Mouse (Mus musculus) MEL (cell line): Measurements from ENCODE around the gene Hdac6. TPM values are rescaled to one million over a fixed set of nuclear protein-coding genes. Genes with fewer than 3 reads are reported as not detected.
A peak's percentile ranks its signal among the peaks of the same experiment; 100 is the strongest.

Experiments used
- DNase-seq: peaks from one replicate; pipeline ENCODE4 v3.0.0; 2011; ENCODE audit warnings: low read depth, low spot score
- H3K27ac ChIP-seq: 2 replicates; pipeline ENCODE4 v1.5.1; 2012; ENCODE audit warnings: low read depth, mild to moderate bottlenecking, control low read depth, low read length, moderate library complexity; ENCODE audit not compliant: control insufficient read depth
- H3K27me3 ChIP-seq, 2 experiments: fragments of 150-350 bp in 1 of 2; sonication (generic) in 1 of 2; 2 replicates each; pipeline ENCODE4 v1.6.1; 2012; ENCODE audit warnings: low read length in 2 of 2, mild to moderate bottlenecking in 2 of 2, improper control_type of control experiment in 1 of 2, moderate library complexity in 1 of 2; ENCODE audit not compliant: insufficient read depth in 2 of 2, control insufficient read depth in 1 of 2
- H3K36me3 ChIP-seq, 2 experiments: 2 replicates each; pipeline ENCODE4 v1.6.1; 2012 to 2014; ENCODE audit warnings: low read length in 2 of 2, improper control_type of control experiment in 1 of 2, inconsistent platforms in 1 of 2, mild to moderate bottlenecking in 1 of 2; ENCODE audit not compliant: insufficient read depth in 2 of 2, control insufficient read depth in 1 of 2
- H3K4me1 ChIP-seq, 2 experiments: fragments of 150-350 bp in 1 of 2; sonication (generic) in 1 of 2; 2 replicates each; pipeline ENCODE4 v1.6.1; 2012; ENCODE audit warnings: low read length in 2 of 2, improper control_type of control experiment in 1 of 2, mild to moderate bottlenecking in 1 of 2; ENCODE audit not compliant: insufficient read depth in 2 of 2, control insufficient read depth in 1 of 2
- H3K4me3 ChIP-seq, 2 experiments: fragments of 150-350 bp in 1 of 2; sonication (generic) in 1 of 2; 2 replicates each; pipeline ENCODE4 v1.5.1; 2012; ENCODE audit warnings: low read depth in 2 of 2, low read length in 2 of 2, mild to moderate bottlenecking in 2 of 2, moderate library complexity in 2 of 2, control low read depth in 1 of 2, improper control_type of control experiment in 1 of 2; ENCODE audit not compliant: control insufficient read depth in 1 of 2, insufficient read depth in 1 of 2
- H3K79me2 ChIP-seq: 2 replicates; pipeline ENCODE4 v1.6.1; 2012; ENCODE audit warnings: mild to moderate bottlenecking, low read length, moderate library complexity; ENCODE audit not compliant: control insufficient read depth, poor library complexity, insufficient read depth
- H3K9ac ChIP-seq: 2 replicates; pipeline ENCODE4 v1.6.1; 2012; ENCODE audit warnings: low read depth, mild to moderate bottlenecking, control low read depth, low read length, moderate library complexity; ENCODE audit not compliant: control insufficient read depth, poor library complexity, severe bottlenecking
- H3K9me3 ChIP-seq: fragments of 150-350 bp; sonication (generic); replicated peaks from 2 replicates; pipeline ENCODE4 v1.6.1; 2012; ENCODE audit warnings: mild to moderate bottlenecking, low read length, improper control_type of control experiment, moderate library complexity; ENCODE audit not compliant: insufficient read depth
- BHLHE40 ChIP-seq: IDR thresholded peaks from 2 replicates; pipeline ENCODE4 v1.6.1; 2012; ENCODE audit warnings: low read depth, mild to moderate bottlenecking, inconsistent platforms, low read length, improper control_type of control experiment, borderline replicate concordance
- CHD1 ChIP-seq: IDR thresholded peaks from 2 replicates; pipeline ENCODE4 v1.6.1; 2012; ENCODE audit warnings: low read depth, mild to moderate bottlenecking, inconsistent platforms, low read length, improper control_type of control experiment
- CTCF ChIP-seq, 3 experiments: IDR thresholded peaks in 2 of 3; conservative IDR thresholded peaks in 1 of 3; 2 replicates each; pipeline ENCODE4 v1.5.1; 2011 to 2012; ENCODE audit warnings: low read length in 3 of 3, low read depth in 2 of 3, mild to moderate bottlenecking in 2 of 3, improper control_type of control experiment in 1 of 3, inconsistent platforms in 1 of 3, mixed read lengths in 1 of 3, moderate library complexity in 1 of 3; ENCODE audit not compliant: control insufficient read depth in 1 of 3, insufficient read depth in 1 of 3, poor library complexity in 1 of 3, severe bottlenecking in 1 of 3
- E2F4 ChIP-seq: IDR thresholded peaks from 2 replicates; pipeline ENCODE4 v1.6.1; 2011; ENCODE audit warnings: low read depth, low read length, improper control_type of control experiment, borderline replicate concordance
- GATA1 ChIP-seq: IDR thresholded peaks from 2 replicates; pipeline ENCODE4 v1.6.1; 2011; ENCODE audit warnings: low read depth, low read length, improper control_type of control experiment
- HCFC1 ChIP-seq: IDR thresholded peaks from 2 replicates; pipeline ENCODE4 v1.6.1; 2012; ENCODE audit warnings: low read depth, mild to moderate bottlenecking, inconsistent platforms, low read length, improper control_type of control experiment, moderate library complexity
- JUND ChIP-seq: IDR thresholded peaks from 2 replicates; pipeline ENCODE4 v1.6.1; 2011; ENCODE audit warnings: low read depth, mild to moderate bottlenecking, improper control_type of control experiment, low read length
- KAT2A ChIP-seq: conservative IDR thresholded peaks from 2 replicates; pipeline ENCODE4 v1.6.1; 2012; ENCODE audit warnings: low read depth, low read length, improper control_type of control experiment, inconsistent platforms
- MAX ChIP-seq: IDR thresholded peaks from 2 replicates; pipeline ENCODE4 v1.6.1; 2011; ENCODE audit warnings: low read length, improper control_type of control experiment
- MAZ ChIP-seq: IDR thresholded peaks from 2 replicates; pipeline ENCODE4 v1.6.1; 2012; ENCODE audit warnings: low read depth, mild to moderate bottlenecking, inconsistent platforms, low read length, improper control_type of control experiment
- MEF2A ChIP-seq: IDR thresholded peaks from 2 replicates; pipeline ENCODE4 v1.6.1; 2014; ENCODE audit warnings: low read depth, mild to moderate bottlenecking, inconsistent platforms, low read length, improper control_type of control experiment; ENCODE audit not compliant: poor library complexity, insufficient replicate concordance, severe bottlenecking; ENCODE audit errors: extremely low read depth
- POLR2A ChIP-seq, 2 experiments: IDR thresholded peaks; 2 replicates each; pipeline ENCODE4 v1.6.1; 2011 to 2012; ENCODE audit warnings: low read length in 2 of 2, mild to moderate bottlenecking in 2 of 2, control low read depth in 1 of 2, improper control_type of control experiment in 1 of 2, low read depth in 1 of 2, moderate library complexity in 1 of 2; ENCODE audit not compliant: control insufficient read depth in 1 of 2, insufficient read depth in 1 of 2, poor library complexity in 1 of 2
- POLR2AphosphoS2 ChIP-seq: IDR thresholded peaks from 2 replicates; pipeline ENCODE4 v1.6.1; 2011; ENCODE audit warnings: low read length, improper control_type of control experiment
- POLR2AphosphoS5 ChIP-seq: IDR thresholded peaks from 2 replicates; pipeline ENCODE4 v1.6.1; 2012; ENCODE audit warnings: low read depth, borderline replicate concordance, mild to moderate bottlenecking, inconsistent platforms, low read length, moderate library complexity, mixed read lengths
- RCOR1 ChIP-seq: IDR thresholded peaks from 2 replicates; pipeline ENCODE4 v1.6.1; 2012; ENCODE audit warnings: low read depth, mild to moderate bottlenecking, inconsistent platforms, low read length, improper control_type of control experiment
- SIN3A ChIP-seq: IDR thresholded peaks from 2 replicates; pipeline ENCODE4 v1.6.1; 2012; ENCODE audit warnings: low read length, improper control_type of control experiment, inconsistent platforms
- SMC3 ChIP-seq: IDR thresholded peaks from 2 replicates; pipeline ENCODE4 v1.6.1; 2011; ENCODE audit warnings: low read depth, low read length, improper control_type of control experiment
- TAL1 ChIP-seq: IDR thresholded peaks from 2 replicates; pipeline ENCODE4 v1.6.1; 2012; ENCODE audit warnings: mild to moderate bottlenecking, inconsistent platforms, low read length, moderate library complexity, mixed read lengths
- TBP ChIP-seq: IDR thresholded peaks from 2 replicates; pipeline ENCODE4 v1.8.0; 2011; ENCODE audit warnings: low read depth, low read length, improper control_type of control experiment
- TCF12 ChIP-seq: IDR thresholded peaks from 2 replicates; pipeline ENCODE4 v1.6.1; 2014; ENCODE audit warnings: low read depth, mild to moderate bottlenecking, inconsistent platforms, low read length, improper control_type of control experiment, moderate library complexity
- UBTF ChIP-seq: IDR thresholded peaks from 2 replicates; pipeline ENCODE4 v1.6.1; 2012; ENCODE audit warnings: low read depth, mild to moderate bottlenecking, inconsistent platforms, low read length, improper control_type of control experiment, moderate library complexity, borderline replicate concordance; ENCODE audit not compliant: insufficient read depth
- USF1 ChIP-seq: IDR thresholded peaks from 2 replicates; pipeline ENCODE4 v1.6.1; 2014; ENCODE audit warnings: low read depth, mild to moderate bottlenecking, inconsistent platforms, low read length, improper control_type of control experiment, moderate library complexity
- ZKSCAN1 ChIP-seq: IDR thresholded peaks from 2 replicates; pipeline ENCODE4 v1.6.1; 2012; ENCODE audit warnings: low read depth, mild to moderate bottlenecking, inconsistent platforms, low read length, improper control_type of control experiment, moderate library complexity
- ZMIZ1 ChIP-seq: IDR thresholded peaks from 2 replicates; pipeline ENCODE4 v1.6.1; 2012; ENCODE audit warnings: low read depth, mild to moderate bottlenecking, inconsistent platforms, low read length, improper control_type of control experiment, moderate library complexity
- ZNF384 ChIP-seq: IDR thresholded peaks from 2 replicates; pipeline ENCODE4 v1.6.1; 2012; ENCODE audit warnings: low read depth, mild to moderate bottlenecking, inconsistent platforms, low read length, improper control_type of control experiment
- polyA plus RNA-seq, 2 experiments: library from polyadenylated mRNA; stranded (reverse) in 1 of 2; unstranded in 1 of 2; fragments of >175 nt in 1 of 2; fragments of >200 nt in 1 of 2; gene quantifications; 2 replicates each; pipeline versions ENCODE4 v1.2.1 to v1.2.4; 2012; ENCODE audit warnings: low replicate concordance in 2 of 2, low read depth in 1 of 2; ENCODE audit not compliant: insufficient read length in 2 of 2, insufficient read depth in 1 of 2, missing spikeins in 1 of 2
- total RNA-seq: library from RNA; depleted of rRNA; stranded (reverse); fragments of 300-350 nt; gene quantifications from 2 replicates; pipeline ENCODE4 v1.2.3, GENCODE M21; 2012

The Hdac6 gene
- total and polyA plus RNA-seq, 3 experiments = 6.3 to 19.7 TPM; not detected in 1

DNA sequence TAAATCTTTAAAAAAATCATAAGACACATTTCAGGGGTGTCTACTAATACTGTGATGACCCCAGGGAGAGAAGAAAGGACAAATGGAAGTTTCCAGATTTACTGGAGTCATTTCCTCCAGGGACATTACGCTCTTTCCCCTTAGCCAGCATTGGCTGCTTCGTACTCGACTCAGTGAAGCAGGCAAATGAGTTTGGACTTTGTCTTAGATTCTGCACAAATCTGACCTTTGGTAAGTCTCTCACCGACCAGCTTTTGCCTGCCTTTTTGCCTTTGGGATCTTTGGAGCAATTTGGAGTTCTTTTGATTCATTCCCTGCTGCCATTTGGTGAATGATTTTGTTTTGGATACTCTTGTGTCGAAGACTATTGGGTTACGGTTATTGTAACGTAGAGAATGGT, 33.7 kb upstream of the Hdac6 start:
- no peak overlapping the region for H3K9ac ChIP-seq
- no peaks in the 10 kb centered on the region; a peak in 2 of 4 replicates for H3K4me1 ChIP-seq
- H3K27me3 ChIP-seq = no peaks in the 10 kb centered on the region
- H3K4me3 ChIP-seq = no peak overlapping the region
- H3K36me3 ChIP-seq = peaks cover 0 to 10% of the 10 kb centered on the region in 2 experiments; a peak in 2 of 4 replicates
- no peak for DNase-seq
- no peak for TF ChIP-seq ZKSCAN1
- TF ChIP-seq JUND = no peak
- no peak for TF ChIP-seq BHLHE40
- no peak for TF ChIP-seq RCOR1
- TF ChIP-seq, all 39 proteins: peak for 0
- Histone ChIP-seq H3K79me2 (no peaks in the 10 kb centered on the region), H3K27ac (no peak overlapping the region), H3K9me3 (no peaks in the 10 kb centered on the region)

DNA sequence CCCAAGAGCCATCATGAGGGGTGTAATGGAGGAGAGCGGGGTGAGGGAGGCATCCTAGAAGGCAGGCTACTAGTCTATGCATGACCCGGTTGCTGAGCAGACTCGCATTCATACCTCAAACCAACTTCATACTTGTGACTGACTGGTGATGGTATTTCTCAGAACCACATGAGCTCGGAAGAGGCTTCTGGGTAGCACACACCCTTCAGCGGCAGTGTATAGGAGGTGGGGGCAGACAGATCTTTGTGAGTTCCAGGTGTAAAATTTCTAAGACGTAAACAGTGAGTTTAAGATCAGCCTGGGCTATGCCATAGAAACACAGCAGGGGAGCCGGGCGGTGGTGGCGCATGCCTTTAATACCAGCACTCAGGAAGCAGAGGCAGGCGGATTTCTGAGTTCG, 30.2 kb upstream of the Hdac6 start, which contains the start of gene Gata1:
Gene Gata1 (minus strand): TSS at position 180 of the 400 bp plus-strand sequence.
- Histone ChIP-seq H3K79me2 (no peaks in the 10 kb centered on the region), H3K4me1 (no peaks in the 10 kb centered on the region; a peak in 2 of 4 replicates), H3K27ac (no peak within 1 kb of the TSS), H3K27me3 (no peaks in the 10 kb centered on the region), H3K36me3 (peaks cover 0 to 6% of the 10 kb centered on the region in 2 experiments; a peak in 3 of 4 replicates), H3K4me3 (no peak within 1 kb of the TSS), H3K9ac (no peak within 1 kb of the TSS), H3K9me3 (no peaks in the 10 kb centered on the region)
- no peak for DNase-seq
- TF ChIP-seq MEF2A (no peak), GATA1 (no peak), USF1 (no peak), UBTF (no peak)

DNA sequence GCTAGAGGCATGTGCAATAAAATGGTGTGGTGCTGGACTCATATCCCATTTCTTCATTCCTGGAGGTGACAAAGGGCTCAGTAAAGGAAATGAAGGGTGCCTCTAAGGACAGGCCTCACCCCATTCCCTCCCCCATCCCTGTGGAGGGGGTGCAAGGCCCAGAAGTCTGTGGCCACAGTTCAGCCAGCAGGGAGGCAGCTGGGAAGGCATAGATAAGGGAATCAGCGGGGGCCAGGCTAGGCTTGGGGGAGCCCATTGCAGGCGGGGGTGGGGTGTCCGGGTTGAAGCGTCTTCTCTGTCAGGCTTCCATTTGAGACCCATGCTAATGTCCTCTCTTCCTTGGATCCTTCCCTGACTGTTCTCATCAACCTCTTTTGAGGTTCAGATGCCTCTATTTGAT, 23.6 kb upstream of the Hdac6 start:
- H3K79me2 ChIP-seq = peaks cover 27% of the 10 kb centered on the region
- peak overlapping the region; percentile 13 to 26 for H3K4me3 ChIP-seq
- DNase-seq = peak; percentile 96
- peaks cover 25 to 31% of the 10 kb centered on the region in 2 experiments for H3K4me1 ChIP-seq
- peaks cover 0 to 34% of the 10 kb centered on the region in 2 experiments; a peak in 3 of 4 replicates for H3K36me3 ChIP-seq
- H3K9ac ChIP-seq = peak overlapping the region; percentile 69
- no peaks in the 10 kb centered on the region for H3K9me3 ChIP-seq
- TF ChIP-seq MEF2A (no peak), ZNF384 (no peak), BHLHE40 (no peak), E2F4 (no peak), TAL1 (peak; percentile 100), POLR2A (IDR thresholded peaks at IDR 0.05; ENCODE audit: control insufficient read depth in 1 of 2, insufficient read depth in 1 of 2, low read depth in 1 of 2, low read length in 2 of 2, poor library complexity in 1 of 2) (peak in 1 of 2 experiments; percentile 57; a peak in 1 of 4 replicates), CTCF (IDR thresholded peaks at IDR 0.05 in 2 of 3, conservative IDR thresholded peaks at IDR 0.05 in 1 of 3; ENCODE audit: control insufficient read depth in 1 of 3, insufficient read depth in 1 of 3, low read depth in 2 of 3, low read length in 3 of 3, poor library complexity in 1 of 3, severe bottlenecking in 1 of 3) (no peak), USF1 (no peak), TBP (peak; percentile 76; the same call in 1 of the 2 replicates), GATA1 (peak; percentile 96), ZMIZ1 (no peak), CHD1 (no peak), RCOR1 (no peak), KAT2A (no peak), HCFC1 (no peak), MAZ (no peak), TCF12 (no peak), MAX (no peak), POLR2AphosphoS5 (no peak), POLR2AphosphoS2 (no peak), SMC3 (no peak), SIN3A (no peak)
- H3K27ac ChIP-seq = peak overlapping the region; percentile 99
- H3K27me3 ChIP-seq = no peaks in the 10 kb centered on the region
